Mouse (Mus musculus) kidney, adult 18-20 months (tissue): ENCODE results near the gene Rbp3.

ENCODE experiments used
- DNase-seq: peaks from one replicate; pipeline ENCODE4 v3.0.0; 2021

Gene Rbp3

DNA sequence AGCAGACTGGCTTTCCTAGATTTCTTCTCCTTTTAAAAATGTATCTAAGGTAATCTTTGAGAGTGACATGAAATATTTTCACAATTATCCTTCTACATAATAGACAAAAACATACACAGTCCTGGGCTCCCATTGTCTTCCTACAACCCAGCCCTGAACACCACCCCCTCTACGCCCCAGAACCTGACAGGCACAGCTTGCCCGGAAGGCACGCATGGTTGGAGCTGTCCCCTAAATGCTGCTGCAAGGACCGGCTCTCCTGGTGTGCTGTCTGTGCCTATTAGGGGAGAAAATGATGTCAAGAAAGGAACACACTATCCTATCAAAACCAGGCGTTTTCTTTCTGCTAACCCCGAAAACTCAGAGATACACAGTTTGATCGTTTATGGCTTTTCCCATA, 23.9 kb downstream of the Rbp3 start:
- DNase-seq = no peak

DNA sequence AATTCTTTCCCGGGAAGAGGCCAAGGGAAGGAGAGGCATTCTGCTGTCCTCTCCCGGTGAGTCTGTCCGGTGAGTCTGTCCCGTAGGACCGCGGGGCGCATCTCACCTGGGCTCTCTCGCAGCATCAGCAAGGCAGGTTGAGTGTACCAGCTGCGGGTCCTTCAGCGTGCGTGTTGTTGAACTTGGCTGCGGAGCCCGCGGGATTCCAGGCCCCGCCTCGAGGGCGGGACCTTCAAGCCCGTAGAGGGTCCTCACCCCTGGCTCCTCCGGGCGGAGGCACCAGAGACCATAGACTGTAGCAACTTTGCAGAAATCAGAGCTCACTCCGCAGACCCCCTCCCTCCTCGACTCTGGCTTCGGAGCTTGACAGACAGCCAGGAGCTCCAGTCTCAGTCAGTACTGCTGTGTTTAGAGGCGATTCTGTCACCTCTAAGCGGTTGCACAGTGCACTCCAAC, 24.8 kb downstream of the Rbp3 start, which contains the start of gene Zfp488:
Zfp488 (minus strand) TSS at position 161 of the 456 bp plus-strand sequence.
- no peak for DNase-seq

DNA sequence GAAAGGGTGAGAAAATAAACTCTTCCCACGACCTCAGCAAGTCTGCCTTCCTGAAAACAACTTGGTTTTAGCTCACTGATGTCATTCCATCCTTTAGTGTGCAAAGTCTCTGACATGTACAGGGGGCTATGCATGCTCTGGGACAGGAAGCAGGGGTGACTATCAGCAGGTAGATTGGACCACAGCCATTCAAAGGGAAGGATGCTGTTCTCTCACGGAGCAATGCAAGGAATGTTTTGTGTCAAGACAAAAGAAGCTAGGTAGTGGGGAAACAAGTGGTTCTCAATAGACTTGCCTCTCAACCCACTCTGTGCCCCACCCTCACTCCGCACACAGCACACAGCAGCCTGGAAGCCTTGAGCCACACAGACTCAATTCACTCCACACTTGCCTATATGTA, 35.4 kb downstream of the Rbp3 start:
- no peak for DNase-seq

DNA sequence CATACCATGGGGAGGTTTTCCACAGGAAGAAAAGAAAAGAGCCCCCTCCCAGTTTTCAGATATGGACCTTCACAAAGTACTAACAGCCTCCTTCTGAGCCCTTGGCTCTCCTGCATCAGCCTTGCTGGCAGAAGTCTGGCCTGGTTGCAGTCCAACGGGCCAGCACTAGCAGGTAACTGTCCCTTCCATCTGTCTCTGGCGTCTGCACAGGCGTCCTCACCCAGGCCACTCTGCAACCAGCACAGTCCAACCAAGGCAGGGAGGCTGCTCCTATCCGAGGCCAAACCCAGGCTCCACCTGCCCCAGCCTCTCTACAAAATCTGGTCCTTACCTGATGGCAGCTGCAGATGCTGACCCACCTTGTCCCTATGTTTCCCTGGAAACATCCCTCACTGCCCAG, 38.2 kb downstream of the Rbp3 start:
- no peak for DNase-seq

DNA sequence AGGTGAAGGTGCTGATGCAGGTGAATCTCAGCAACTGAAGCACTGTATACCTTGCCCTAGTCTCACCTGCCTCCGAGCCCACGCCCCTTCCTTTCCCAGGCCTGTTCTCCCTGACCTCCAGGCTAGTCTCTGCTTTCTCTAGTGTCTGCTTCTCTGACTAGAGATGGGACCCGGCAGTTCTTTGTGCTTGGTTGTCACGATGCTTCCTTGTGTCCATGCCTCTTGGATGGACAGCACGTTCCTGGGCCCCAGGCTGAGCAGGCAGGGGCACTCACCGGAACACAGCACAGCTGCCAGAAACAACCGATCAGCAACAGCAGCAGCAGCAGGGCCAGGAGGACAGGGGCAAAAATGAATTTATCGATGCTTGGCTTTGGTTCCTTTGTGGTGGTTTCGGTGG, 39.2 kb downstream of the Rbp3 start:
- DNase-seq = no peak

DNA sequence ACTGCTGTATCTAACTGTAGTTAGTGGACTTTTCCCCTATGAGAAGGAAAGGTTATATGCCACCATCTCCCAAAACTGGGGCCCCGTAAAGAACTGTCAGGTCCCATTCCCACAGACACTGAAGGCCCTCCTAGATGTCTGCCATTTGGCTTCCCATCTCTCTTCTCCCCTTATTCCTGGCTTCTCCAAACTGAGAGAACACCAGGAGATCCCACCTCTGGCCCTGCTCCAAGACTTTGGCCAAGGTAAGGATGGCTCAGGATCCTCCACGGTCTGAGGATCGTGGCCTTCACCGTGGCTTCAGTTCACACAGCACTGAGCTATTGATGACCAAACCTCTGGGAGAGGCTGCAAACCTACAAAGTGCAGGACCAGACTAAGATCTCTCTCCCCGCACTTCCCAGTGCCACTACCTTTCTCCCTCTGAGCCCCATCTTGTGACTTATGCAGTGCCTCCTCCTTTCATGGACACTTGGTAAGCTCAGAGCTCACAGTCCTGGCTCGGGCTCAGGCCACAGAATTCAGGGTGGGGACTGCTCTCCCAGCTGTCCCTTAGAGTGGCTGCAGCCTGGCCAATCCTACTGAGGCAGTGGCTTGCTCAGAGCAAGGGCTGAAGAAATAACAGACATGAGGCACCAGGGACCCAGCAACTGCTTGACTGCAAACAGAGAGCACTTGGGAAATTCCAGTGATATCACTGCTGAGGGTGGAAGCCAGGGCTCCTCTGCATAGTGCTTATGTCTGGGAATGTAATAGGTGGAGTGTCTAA, 39.9 kb downstream of the Rbp3 start:
- no peak for DNase-seq

DNA sequence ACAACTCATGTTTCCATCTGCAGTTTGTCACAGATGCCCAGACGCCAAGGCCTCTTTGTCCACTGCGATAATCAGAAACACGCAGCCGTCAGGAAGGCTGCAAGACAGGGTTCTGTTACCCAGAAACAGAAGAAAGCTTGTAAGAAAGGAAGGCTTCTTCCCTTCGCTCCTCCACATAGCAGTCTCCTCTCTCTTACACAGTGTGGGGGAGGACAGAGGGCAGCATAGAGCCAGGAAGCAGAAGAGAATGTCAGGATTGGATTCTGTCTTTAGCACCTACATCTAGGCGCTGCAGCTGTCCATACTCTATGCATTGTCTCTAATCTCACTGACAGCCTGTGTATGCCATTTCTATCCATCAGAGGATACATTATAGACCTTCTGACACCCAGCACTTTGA, 43.6 kb downstream of the Rbp3 start:
- no peak for DNase-seq

DNA sequence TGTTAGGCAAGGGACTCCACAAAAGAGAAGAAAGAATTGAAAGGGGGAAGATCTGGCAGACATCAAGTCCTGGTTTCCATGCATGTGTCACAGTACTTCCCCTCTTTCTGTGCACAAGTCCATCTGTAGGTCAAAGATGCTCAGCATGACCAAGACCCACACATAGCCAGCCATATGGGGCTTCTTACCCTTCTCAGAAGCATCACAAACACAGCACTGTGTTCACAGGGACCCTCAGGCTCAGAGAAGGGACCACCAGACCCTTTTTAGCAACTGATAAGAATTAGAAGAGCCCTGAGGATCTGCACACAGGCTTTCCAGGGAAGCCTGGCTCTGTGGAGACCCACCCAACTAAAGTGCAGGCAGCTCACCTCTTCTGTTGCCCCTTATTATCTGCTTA, 46.3 kb downstream of the Rbp3 start:
- no peak for DNase-seq

DNA sequence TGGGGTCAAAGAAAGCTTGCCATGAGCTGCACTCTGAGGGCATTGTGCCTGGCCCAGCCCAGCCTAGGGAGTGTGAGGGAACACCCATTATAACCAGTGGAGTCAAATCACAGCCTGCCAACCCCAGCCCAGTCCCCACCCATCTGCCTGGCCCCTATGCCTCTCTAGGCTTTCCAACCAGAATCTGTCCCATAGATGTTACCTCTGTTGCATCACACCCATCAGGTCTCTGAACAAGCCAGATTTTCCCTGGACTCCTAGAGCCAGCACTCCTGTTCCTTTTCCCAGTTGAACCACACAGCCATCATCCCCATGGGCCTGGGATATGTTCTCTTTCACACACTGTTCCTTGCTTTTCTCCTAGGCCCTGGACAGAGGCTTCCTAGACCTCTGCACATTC, 47.6 kb downstream of the Rbp3 start:
- DNase-seq = no peak

DNA sequence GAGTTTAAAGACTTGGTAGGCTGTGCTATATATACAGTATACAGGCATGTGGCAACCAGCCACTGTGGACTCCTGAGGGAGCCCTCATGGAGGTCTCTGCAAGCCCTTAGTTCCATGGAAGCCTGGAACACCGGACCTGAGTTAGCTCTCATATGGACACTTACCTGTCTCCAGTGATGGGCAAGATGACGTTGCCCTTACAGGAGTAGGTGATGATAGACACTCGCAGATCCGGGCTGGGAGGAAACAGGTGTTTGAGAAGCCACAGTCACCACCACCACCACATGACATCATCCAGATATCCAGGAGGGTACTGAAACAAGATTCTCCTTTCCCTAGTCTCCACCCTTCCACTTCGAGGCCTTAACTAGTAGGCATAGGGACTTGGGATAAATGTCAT, 48.6 kb downstream of the Rbp3 start:
- DNase-seq = no peak
